ENCODE assay signal across 8 mouse cellular contexts in the genomic region with DNA sequence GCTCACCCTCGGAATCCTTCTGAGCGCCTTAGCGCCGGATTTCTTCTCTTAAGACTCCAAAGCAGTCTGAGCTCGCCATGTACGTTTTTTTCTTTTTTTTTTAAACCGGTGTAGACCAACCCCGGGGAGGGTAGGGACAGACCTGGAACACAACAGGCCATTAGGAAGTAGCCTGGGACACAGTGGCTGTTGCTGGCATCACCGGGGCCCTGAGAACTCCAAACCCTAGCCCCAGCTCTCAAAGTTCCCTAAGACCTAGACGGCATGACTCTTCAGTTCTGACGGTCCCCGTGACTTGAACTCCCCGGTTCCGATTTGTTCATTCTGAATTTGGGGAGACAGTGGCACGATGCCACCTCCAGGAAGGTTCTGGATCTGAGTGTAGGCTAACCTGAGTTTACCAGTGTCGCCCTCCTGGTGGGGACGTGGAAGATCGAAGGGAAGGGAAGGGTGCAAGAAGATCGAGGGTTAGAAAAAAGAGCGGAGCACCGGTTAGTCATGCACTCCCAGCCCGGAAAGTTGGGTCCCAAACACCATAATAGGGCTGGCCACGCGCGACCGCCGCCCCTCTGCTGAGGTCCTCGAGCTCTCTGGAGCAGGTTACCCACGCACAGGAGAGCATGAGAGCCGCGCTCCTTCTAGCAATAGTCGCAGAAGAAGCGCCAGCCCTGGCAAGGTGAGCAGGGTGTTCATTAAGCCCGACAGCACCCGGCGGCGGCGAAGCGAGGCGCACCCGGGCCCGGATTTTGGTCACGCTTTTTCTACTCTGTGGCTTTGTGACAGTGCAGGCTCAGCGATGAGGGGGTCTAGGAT. TPM values are rescaled to one million over a fixed set of nuclear protein-coding genes. Genes with fewer than 3 reads are reported as not detected.
DNase-seq lines count a peak whose midpoint lies in the region; ATAC-seq lines count a peak whose summit lies in the region.

A gene (minus strand): TSS at position 280 of the 813 bp plus-strand sequence.

- peak within 1 kb of the TSS; percentile 87 for H3K4me3 ChIP-seq in hindbrain, embryonic 12.5 days

- peak; percentile 59 for DNase-seq in R1 (ENCODE audit: low read depth, low spot score)
- peak; percentile 76 to 82 for DNase-seq in cerebellum, postnatal 10 days
- peak; percentile 41 to 55 for DNase-seq in frontal cortex, postnatal 25 days (ENCODE audit: low spot score in 2 of 2)
- peak; percentile 53 to 56 for DNase-seq in layer of hippocampus, postnatal 25 days (ENCODE audit: extremely low spot score in 1 of 2, low spot score in 1 of 2)
- DNase-seq in lung, postnatal 14 days = peak; percentile 61
- DNase-seq in retina, postnatal 1 day = peak; percentile 56
- DNase-seq in urinary bladder, adult 2 months (ENCODE audit: low spot score) = peak; percentile 67

- peak within 1 kb of the TSS; percentile 86 for H3K9ac ChIP-seq in hindbrain, embryonic 12.5 days

- peaks cover 18% of the 10 kb centered on the region for H3K4me1 ChIP-seq in hindbrain, embryonic 12.5 days

- peak; percentile 3; the same call in 1 of the 2 replicates for ATAC-seq in hindbrain, embryonic 12.5 days (ENCODE audit: low FRiP score)

- no peaks in the 10 kb centered on the region for H3K9me3 ChIP-seq in hindbrain, embryonic 12.5 days (replicated peaks)

- peak within 1 kb of the TSS; percentile 97 for H3K4me2 ChIP-seq in hindbrain, embryonic 12.5 days (replicated peaks)

- H3K27me3 ChIP-seq in hindbrain, embryonic 12.5 days = no peaks in the 10 kb centered on the region

- WGBS in hindbrain, embryonic 12.5 days = under 1% methylated on average over 44 of the region's 44 CpGs

- no peaks in the 10 kb centered on the region for H3K36me3 ChIP-seq in hindbrain, embryonic 12.5 days

- H3K27ac ChIP-seq in hindbrain, embryonic 12.5 days = peak within 1 kb of the TSS; percentile 91

RNA-seq across cellular contexts. Expression of the gene that starts here (rescaled TPM):
- 20.4 and 21.2 TPM in 2 replicates for polyA plus RNA-seq in hindbrain, embryonic 12.5 days (2016; fragmentation: Nextera tagmentation; extraction: Ambion mirVana)
- total RNA-seq in layer of hippocampus, postnatal 25 days (2021) = 10 to 100 TPM; 27.7 to 34.1 TPM
- polyA plus RNA-seq in urinary bladder, adult 2 months (2012; rRNA removed) = 18.0 and 24.4 TPM in 2 replicates

Comparison
In these comparisons a context has a peak if more than half of its experiments do, and no peak if none do; other contexts are left out.
1. Peak in every context shown above with its lines: DNase-seq, ATAC-seq, H3K4me3 ChIP-seq and H3K27ac ChIP-seq.